Mouse (Mus musculus) heart, embryonic 12.5 days (tissue): ENCODE data around the gene St6galnac4. TPM values are rescaled to one million over a fixed set of nuclear protein-coding genes. Genes with fewer than 3 reads are reported as not detected.

ENCODE experiments used
- ATAC-seq: fragments of 200-750 bp; cut with Nextera tagmentation; 2 replicates; pipeline ENCODE4 v1.8.0; 2017; ENCODE audit warnings: moderate TSS enrichment, moderate library complexity; ENCODE audit not compliant: insufficient number of reproducible peaks, low FRiP score
- H3K27ac ChIP-seq: fragments of 300-500 bp; sonication (generic); 2 replicates; pipeline ENCODE4 v1.5.1; 2016; ENCODE audit warnings: mild to moderate bottlenecking, moderate library complexity; ENCODE audit not compliant: poor library complexity, severe bottlenecking
- H3K27me3 ChIP-seq: fragments of 300-500 bp; sonication (generic); replicated peaks from 2 replicates; pipeline ENCODE4 v1.6.1; 2016; ENCODE audit warnings: mild to moderate bottlenecking, moderate library complexity
- H3K36me3 ChIP-seq: fragments of 300-500 bp; sonication (generic); 2 replicates; pipeline ENCODE4 v1.6.1; 2016; ENCODE audit warnings: mild to moderate bottlenecking, moderate library complexity
- H3K4me1 ChIP-seq: fragments of 300-500 bp; sonication (generic); replicated peaks from 2 replicates; pipeline ENCODE4 v1.6.1; 2016; ENCODE audit warnings: mild to moderate bottlenecking
- H3K4me2 ChIP-seq: fragments of 300-500 bp; sonication (generic); 2 replicates; pipeline ENCODE4 v1.6.1; 2016; ENCODE audit warnings: mild to moderate bottlenecking, moderate library complexity
- H3K4me3 ChIP-seq: fragments of 300-500 bp; sonication (generic); 2 replicates; pipeline ENCODE4 v1.5.1; 2016; ENCODE audit warnings: mild to moderate bottlenecking
- H3K9ac ChIP-seq: fragments of 300-500 bp; sonication (generic); 2 replicates; pipeline ENCODE4 v1.6.1; 2016; ENCODE audit warnings: mild to moderate bottlenecking, moderate library complexity
- H3K9me3 ChIP-seq: fragments of 300-500 bp; sonication (generic); replicated peaks from 2 replicates; pipeline ENCODE4 v1.6.1; 2016; ENCODE audit warnings: mild to moderate bottlenecking, moderate library complexity
- WGBS: fragments of 180-500 bp; shearing (Covaris S2); methylation state at CpG from one replicate; pipeline ENCODE4 v1.1.7; 2016; 5-methylcytosine and 5-hydroxymethylcytosine counted together
- polyA plus RNA-seq: library from polyadenylated mRNA; unstranded; fragments of >200 nt; fragmentation: Nextera tagmentation; extraction: Ambion mirVana; gene quantifications from 2 replicates; pipeline ENCODE4 v1.2.1, GENCODE M21; 2016

St6galnac4 gene
- polyA plus RNA-seq, 1 experiment from 2014 or later: 45.6 TPM

GRCm38 (mm10) chr2:32602600-32603054, 15.7 kb downstream of the St6galnac4 start:
- Histone ChIP-seq H3K27me3 (no peaks in the 10 kb centered on the region), H3K27ac (peak overlapping the region; percentile 36; the same call in 1 of the 2 replicates), H3K4me2 (peak overlapping the region; percentile 63), H3K36me3 (peaks cover 18% of the 10 kb centered on the region), H3K4me3 (peak overlapping the region; percentile 35), H3K4me1 (peaks cover 20% of the 10 kb centered on the region), H3K9me3 (no peaks in the 10 kb centered on the region), H3K9ac (no peak overlapping the region)
- under 1% methylated on average over 11 of the region's 11 CpGs for WGBS
- ATAC-seq: peak; percentile 46; the same call in 1 of the 2 replicates

GRCm38 (mm10) chr2:32604631-32605030, 17.7 kb downstream of the St6galnac4 start:
- Histone ChIP-seq H3K4me1 (peaks cover 40% of the 10 kb centered on the region), H3K9me3 (no peaks in the 10 kb centered on the region), H3K9ac (no peak overlapping the region), H3K36me3 (peaks cover under 1% of the 10 kb centered on the region; the same call in 1 of the 2 replicates), H3K27ac (no peak overlapping the region), H3K4me3 (no peak overlapping the region), H3K27me3 (no peaks in the 10 kb centered on the region), H3K4me2 (no peak overlapping the region)
- 33% methylated on average over 10 of the region's 10 CpGs for WGBS
- no peak for ATAC-seq

- Histone ChIP-seq H3K4me2 (peak overlapping the region; percentile 87), H3K27me3 (no peaks in the 10 kb centered on the region), H3K9ac (peak overlapping the region; percentile 91), H3K9me3 (no peaks in the 10 kb centered on the region), H3K27ac (peak overlapping the region; percentile 90), H3K36me3 (no peaks in the 10 kb centered on the region), H3K4me1 (peaks cover 53% of the 10 kb centered on the region), H3K4me3 (peak overlapping the region; percentile 80)
- 12% methylated on average over 44 of the region's 55 CpGs for WGBS
- ATAC-seq: peak; percentile 87
Observed at GRCm38 (mm10) chr2:32606161-32607142, 19.6 kb downstream of the St6galnac4 start.

DNA sequence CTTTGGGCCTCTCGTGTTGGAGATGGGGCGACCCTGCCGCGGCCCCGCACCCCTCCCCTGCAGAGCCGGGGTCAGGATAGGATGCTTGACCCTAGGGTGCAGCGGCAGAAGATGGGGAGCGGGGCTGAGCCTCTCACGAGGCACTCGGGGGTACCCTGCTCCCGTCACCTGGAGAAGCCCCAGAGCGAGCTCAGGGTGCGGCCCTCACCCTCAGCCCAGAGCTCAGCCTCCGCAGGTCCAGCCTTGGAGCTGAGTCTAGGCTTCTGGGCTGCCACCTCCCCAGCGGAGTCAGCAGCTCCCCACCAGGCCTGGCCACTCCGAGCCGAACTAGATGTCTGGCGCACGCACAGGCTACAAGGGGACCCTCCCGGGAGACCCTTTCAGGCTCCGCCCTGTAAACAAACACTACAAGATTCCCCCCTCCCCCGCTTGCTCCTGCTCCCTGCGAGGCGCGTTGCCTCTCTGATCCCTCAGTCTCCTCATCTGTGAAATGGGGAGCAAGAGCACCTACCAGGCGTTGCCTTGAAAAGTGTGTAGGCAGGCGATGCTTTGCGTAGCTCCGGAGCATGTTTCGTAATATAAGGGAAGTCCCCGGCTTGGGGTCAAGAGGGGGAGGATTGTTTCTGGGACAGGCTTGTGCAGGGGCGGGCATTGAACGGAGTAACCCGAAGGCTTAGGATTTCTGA, 20.5 kb downstream of the St6galnac4 start:
- peak; percentile 49 for ATAC-seq
- 4% methylated on average over 34 of the region's 34 CpGs for WGBS
- Histone ChIP-seq H3K4me1 (peaks cover 47% of the 10 kb centered on the region), H3K4me2 (peak overlapping the region; percentile 87), H3K9me3 (no peaks in the 10 kb centered on the region), H3K9ac (peak overlapping the region; percentile 91), H3K36me3 (peaks cover 5% of the 10 kb centered on the region), H3K4me3 (peak overlapping the region; percentile 80), H3K27me3 (no peaks in the 10 kb centered on the region), H3K27ac (peak overlapping the region; percentile 90)

- H3K4me2 ChIP-seq: peak overlapping the region; percentile 87
- H3K36me3 ChIP-seq: peaks cover 13% of the 10 kb centered on the region
- H3K9ac ChIP-seq: peak overlapping the region; percentile 66
- peak overlapping the region; percentile 90 for H3K27ac ChIP-seq
- peak overlapping the region; percentile 80 for H3K4me3 ChIP-seq
- H3K9me3 ChIP-seq: no peaks in the 10 kb centered on the region
- WGBS: 4% methylated on average over 25 of the region's 25 CpGs
- ATAC-seq: peak; percentile 71
- H3K4me1 ChIP-seq: peaks cover 44% of the 10 kb centered on the region
- no peaks in the 10 kb centered on the region for H3K27me3 ChIP-seq
Observed at GRCm38 (mm10) chr2:32608141-32608777, 21.4 kb downstream of the St6galnac4 start.

- Histone ChIP-seq H3K4me2 (peak overlapping the region; percentile 87), H3K9ac (peak overlapping the region; percentile 66), H3K4me3 (peak overlapping the region; percentile 80), H3K36me3 (peaks cover 17% of the 10 kb centered on the region), H3K4me1 (peaks cover 44% of the 10 kb centered on the region), H3K27me3 (no peaks in the 10 kb centered on the region), H3K27ac (peak overlapping the region; percentile 90), H3K9me3 (no peaks in the 10 kb centered on the region)
- ATAC-seq: peak; percentile 54
- 35% methylated on average over 18 of the region's 18 CpGs for WGBS
Observed at GRCm38 (mm10) chr2:32608778-32609435, 22.0 kb downstream of the St6galnac4 start.

GRCm38 (mm10) chr2:32610610-32611229, 23.8 kb downstream of the St6galnac4 start:
- H3K9me3 ChIP-seq: no peaks in the 10 kb centered on the region
- peak overlapping the region; percentile 87 for H3K4me2 ChIP-seq
- peak overlapping the region; percentile 70 for H3K9ac ChIP-seq
- no peaks in the 10 kb centered on the region for H3K27me3 ChIP-seq
- H3K4me3 ChIP-seq: peak overlapping the region; percentile 51
- peaks cover 32% of the 10 kb centered on the region for H3K36me3 ChIP-seq
- peak overlapping the region; percentile 77 for H3K27ac ChIP-seq
- H3K4me1 ChIP-seq: peaks cover 44% of the 10 kb centered on the region
- 12% methylated on average over 23 of the region's 23 CpGs for WGBS
- ATAC-seq: no peak

DNA sequence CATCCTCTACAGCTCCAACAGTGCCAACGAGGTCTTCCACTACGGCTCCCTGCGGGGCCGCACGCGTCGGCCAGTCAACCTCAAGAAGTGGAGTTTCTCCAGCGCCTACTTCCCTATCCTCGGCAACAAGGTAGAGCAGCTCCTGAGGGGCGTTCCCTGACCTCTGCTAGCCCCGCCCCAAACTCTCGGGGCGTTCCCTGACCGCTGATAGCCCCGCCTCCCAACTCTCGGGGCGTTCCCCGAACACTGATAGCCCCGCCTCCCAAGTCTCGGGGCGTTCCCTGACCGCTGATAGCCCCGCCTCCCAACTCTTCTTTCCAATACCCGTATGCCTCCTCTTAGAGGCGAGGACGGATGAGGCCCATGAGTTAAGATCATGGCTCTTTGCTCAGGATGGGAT, 25.4 kb downstream of the St6galnac4 start:
- ATAC-seq: no peak
- Histone ChIP-seq H3K27ac (no peak overlapping the region), H3K4me2 (no peak overlapping the region), H3K36me3 (peaks cover 43% of the 10 kb centered on the region), H3K4me3 (no peak overlapping the region), H3K4me1 (peaks cover 44% of the 10 kb centered on the region), H3K9me3 (no peaks in the 10 kb centered on the region), H3K27me3 (no peaks in the 10 kb centered on the region), H3K9ac (no peak overlapping the region)
- 62% methylated on average over 26 of the region's 26 CpGs for WGBS

DNA sequence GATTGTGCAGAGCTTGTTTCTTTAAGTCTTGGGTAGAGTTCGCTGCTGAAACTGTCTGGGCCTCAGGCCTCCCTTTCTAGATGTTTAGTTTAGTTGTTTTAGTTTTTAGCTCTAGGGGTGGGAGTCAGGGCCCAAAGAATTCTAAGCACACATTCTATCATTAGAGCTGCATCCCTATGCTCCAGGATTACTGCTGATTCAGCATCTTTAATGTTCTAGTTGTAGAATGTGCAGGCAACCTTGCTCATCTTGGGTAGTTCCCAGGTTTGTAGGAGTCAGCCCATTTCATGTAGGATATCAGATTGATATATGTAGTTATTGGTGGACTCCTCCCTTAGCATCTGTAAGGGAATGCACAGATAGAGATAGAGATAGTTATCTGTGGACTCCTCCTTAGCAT, 30.2 kb downstream of the St6galnac4 start:
- H3K27me3 ChIP-seq: no peaks in the 10 kb centered on the region
- 95% methylated on average over 1 of the region's 1 CpGs for WGBS
- no peak overlapping the region for H3K9ac ChIP-seq
- no peak overlapping the region for H3K4me2 ChIP-seq
- H3K9me3 ChIP-seq: peaks cover 3% of the 10 kb centered on the region; the same call in 1 of the 2 replicates
- H3K27ac ChIP-seq: no peak overlapping the region
- no peak for ATAC-seq
- H3K4me3 ChIP-seq: no peak overlapping the region
- H3K4me1 ChIP-seq: peaks cover 39% of the 10 kb centered on the region
- H3K36me3 ChIP-seq: peaks cover 62% of the 10 kb centered on the region

- Histone ChIP-seq H3K4me3 (no peak overlapping the region), H3K36me3 (peaks cover 57% of the 10 kb centered on the region), H3K9ac (no peak overlapping the region), H3K27me3 (no peaks in the 10 kb centered on the region), H3K9me3 (peaks cover 3% of the 10 kb centered on the region; the same call in 1 of the 2 replicates), H3K4me2 (no peak overlapping the region), H3K27ac (no peak overlapping the region), H3K4me1 (peaks cover 44% of the 10 kb centered on the region)
- no peak for ATAC-seq
- 93% methylated on average over 4 of the region's 4 CpGs for WGBS
Observed at GRCm38 (mm10) chr2:32617601-32618000, 30.7 kb downstream of the St6galnac4 start.
